Mouse (Mus musculus) right cerebral cortex, postnatal 10 days (tissue): ENCODE data around the gene Ccr8.

ENCODE experiments used
- DNase-seq, 2 experiments: peaks; one replicate each; pipeline ENCODE4 v3.0.0; 2021; ENCODE audit warnings: low spot score in 2 of 2

The Ccr8 gene

GRCm38 (mm10) chr9:120132980-120133754, 41.3 kb downstream of the Ccr8 start:
- no peak for DNase-seq

- DNase-seq, result no peak
Measured at GRCm38 (mm10) chr9:120133755-120134475, 42.0 kb downstream of the Ccr8 start.

- DNase-seq, result no peak
Measured at GRCm38 (mm10) chr9:120134529-120135160, 42.7 kb downstream of the Ccr8 start.

- DNase-seq, result no peak
Measured at GRCm38 (mm10) chr9:120135454-120135853, 43.5 kb downstream of the Ccr8 start.

- peak; percentile 82 to 92 for DNase-seq
Measured at GRCm38 (mm10) chr9:120140652-120141051, 48.7 kb downstream of the Ccr8 start.

GRCm38 (mm10) chr9:120144474-120144873, 52.6 kb downstream of the Ccr8 start:
- DNase-seq, result no peak
